Mouse (Mus musculus) heart, embryonic 11.5 days (tissue): Measurements from ENCODE around the gene Bri3. TPM values are rescaled to one million over a fixed set of nuclear protein-coding genes. Genes with fewer than 3 reads are reported as not detected.

ENCODE experiments used
- ATAC-seq: fragments of 200-750 bp; cut with Nextera tagmentation; replicated peaks from 2 replicates; pipeline ENCODE4 v1.8.0; 2017; ENCODE audit warnings: moderate library complexity; ENCODE audit not compliant: insufficient number of reproducible peaks, low FRiP score, low TSS enrichment
- H3K27ac ChIP-seq: fragments of 300-500 bp; sonication (generic); 2 replicates; pipeline ENCODE4 v1.5.1; 2014; ENCODE audit warnings: mild to moderate bottlenecking, low read depth, low read length
- H3K27me3 ChIP-seq: fragments of 300-500 bp; sonication (generic); 2 replicates; pipeline ENCODE4 v1.6.1; 2014; ENCODE audit warnings: mild to moderate bottlenecking, low read length, mixed read lengths; ENCODE audit not compliant: control insufficient read depth, insufficient read depth
- H3K36me3 ChIP-seq: fragments of 300-500 bp; sonication (generic); 2 replicates; pipeline ENCODE4 v1.6.1; 2014; ENCODE audit warnings: mild to moderate bottlenecking, low read length, moderate library complexity, mixed read lengths; ENCODE audit not compliant: control insufficient read depth, insufficient read depth
- H3K4me1 ChIP-seq: fragments of 300-500 bp; sonication (generic); 2 replicates; pipeline ENCODE4 v1.6.1; 2014; ENCODE audit warnings: low read length; ENCODE audit not compliant: control insufficient read depth, insufficient read depth
- H3K4me2 ChIP-seq: fragments of 300-500 bp; sonication (generic); 2 replicates; pipeline ENCODE4 v1.6.1; 2014; ENCODE audit warnings: mild to moderate bottlenecking, moderate library complexity
- H3K4me3 ChIP-seq: fragments of 300-500 bp; sonication (generic); 2 replicates; pipeline ENCODE4 v1.5.1; 2014; ENCODE audit warnings: low read depth, low read length
- H3K9ac ChIP-seq: fragments of 300-500 bp; sonication (generic); 2 replicates; pipeline ENCODE4 v1.6.1; 2014; ENCODE audit warnings: mild to moderate bottlenecking, low read depth, low read length, moderate library complexity
- H3K9me3 ChIP-seq: fragments of 300-500 bp; sonication (generic); replicated peaks from 2 replicates; pipeline ENCODE4 v1.6.1; 2016; ENCODE audit warnings: low read length; ENCODE audit not compliant: control insufficient read depth
- WGBS: fragments of 180-500 bp; shearing (Covaris S2); extraction: QIAGEN DNeasy Blood & Tissue Kit; methylation state at CpG from one replicate; pipeline ENCODE4 v1.1.7; 2014; ENCODE audit not compliant: insufficient replicate concordance; 5-methylcytosine and 5-hydroxymethylcytosine counted together
- polyA plus RNA-seq: library from polyadenylated mRNA; unstranded; fragments of >200 nt; fragmentation: Nextera tagmentation; extraction: Ambion mirVana; gene quantifications from 2 replicates; pipeline ENCODE4 v1.2.1, GENCODE M21; 2014

Bri3 gene
- polyA plus RNA-seq, 1 experiment from 2014 or later: 110 TPM

DNA sequence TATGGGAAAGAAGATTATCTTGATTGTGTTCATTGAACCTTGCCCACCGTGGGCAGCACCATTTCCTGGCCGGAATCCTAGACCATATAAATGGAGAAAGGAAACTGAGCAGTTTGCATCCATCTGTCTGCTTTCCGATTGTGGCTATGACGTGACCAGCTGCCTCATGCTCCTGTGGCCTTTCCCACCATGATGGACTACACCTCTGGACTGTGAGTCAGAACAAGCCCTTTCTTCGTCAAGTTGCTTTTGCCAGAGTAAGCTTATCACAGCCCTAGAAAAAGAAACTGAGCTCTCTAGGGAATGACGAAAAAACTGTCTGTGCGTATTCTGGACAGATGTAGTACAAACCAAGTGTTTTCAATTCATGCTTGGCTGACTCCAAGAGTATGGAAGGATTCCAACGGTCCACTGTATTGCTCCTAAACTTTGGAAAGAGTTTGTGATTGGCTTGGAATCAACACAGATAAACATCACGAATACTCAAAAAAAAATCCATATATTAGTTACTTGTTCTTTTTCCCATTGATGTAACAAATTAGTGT lies 124.5 kb downstream of the Bri3 start:
- WGBS: 81% methylated on average over 9 of the region's 9 CpGs
- no peak for ATAC-seq
- H3K36me3 ChIP-seq: no peaks in the 10 kb centered on the region
- peaks cover 3% of the 10 kb centered on the region for H3K4me1 ChIP-seq
- H3K4me2 ChIP-seq: no peak overlapping the region
- H3K27ac ChIP-seq: no peak overlapping the region
- no peaks in the 10 kb centered on the region for H3K9me3 ChIP-seq
- no peak overlapping the region for H3K4me3 ChIP-seq
- H3K9ac ChIP-seq: no peak overlapping the region
- no peaks in the 10 kb centered on the region for H3K27me3 ChIP-seq

DNA sequence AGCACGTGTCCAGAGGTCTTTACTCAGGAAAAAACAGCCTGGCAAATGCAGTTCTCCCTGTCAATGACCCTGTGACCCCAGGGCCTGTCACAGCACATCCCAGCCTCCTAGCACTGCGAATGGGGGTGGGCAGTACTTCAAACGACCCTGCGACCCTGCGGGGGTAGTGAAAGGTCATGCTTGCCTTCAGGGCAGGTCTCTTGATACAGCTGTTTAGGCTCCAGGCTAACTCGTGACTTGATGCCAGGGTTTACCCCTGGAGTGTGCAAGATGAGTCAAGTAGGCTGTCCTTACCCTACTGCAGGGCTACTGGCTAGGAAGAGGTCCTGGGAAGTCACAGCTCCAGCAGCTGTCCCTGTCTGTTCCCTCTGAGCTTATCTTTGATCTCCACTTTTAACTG lies 126.7 kb downstream of the Bri3 start:
- Histone ChIP-seq H3K9me3 (no peaks in the 10 kb centered on the region), H3K36me3 (no peaks in the 10 kb centered on the region), H3K4me3 (no peak overlapping the region), H3K27me3 (no peaks in the 10 kb centered on the region), H3K4me2 (no peak overlapping the region), H3K4me1 (peaks cover 3% of the 10 kb centered on the region), H3K9ac (no peak overlapping the region), H3K27ac (no peak overlapping the region)
- no peak for ATAC-seq
- WGBS: 10% methylated on average over 6 of the region's 6 CpGs

DNA sequence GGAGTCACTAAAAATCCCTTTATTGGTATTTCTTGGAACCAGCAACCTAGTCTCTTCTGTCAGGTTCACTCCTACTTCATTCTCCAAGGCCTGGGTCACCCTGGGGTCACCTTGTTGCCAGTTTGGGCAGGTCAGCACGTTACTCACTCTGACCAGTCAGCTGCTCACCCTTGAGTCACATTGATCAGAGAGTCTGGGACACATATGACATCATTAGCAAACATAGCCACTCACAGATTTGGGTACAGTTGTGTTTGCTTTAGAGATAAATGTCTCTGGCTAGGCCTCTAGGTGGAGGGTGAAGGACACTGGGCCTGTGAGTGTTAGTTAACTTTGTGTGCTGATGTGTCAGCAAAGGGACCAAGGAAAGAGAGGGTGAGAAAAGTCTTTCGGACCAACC lies 127.9 kb downstream of the Bri3 start:
- Histone ChIP-seq H3K27ac (no peak overlapping the region), H3K4me1 (peaks cover 3% of the 10 kb centered on the region), H3K36me3 (no peaks in the 10 kb centered on the region), H3K4me3 (no peak overlapping the region), H3K9ac (no peak overlapping the region), H3K27me3 (no peaks in the 10 kb centered on the region), H3K9me3 (no peaks in the 10 kb centered on the region), H3K4me2 (no peak overlapping the region)
- ATAC-seq: no peak
- WGBS: 24% methylated on average over 2 of the region's 2 CpGs

DNA sequence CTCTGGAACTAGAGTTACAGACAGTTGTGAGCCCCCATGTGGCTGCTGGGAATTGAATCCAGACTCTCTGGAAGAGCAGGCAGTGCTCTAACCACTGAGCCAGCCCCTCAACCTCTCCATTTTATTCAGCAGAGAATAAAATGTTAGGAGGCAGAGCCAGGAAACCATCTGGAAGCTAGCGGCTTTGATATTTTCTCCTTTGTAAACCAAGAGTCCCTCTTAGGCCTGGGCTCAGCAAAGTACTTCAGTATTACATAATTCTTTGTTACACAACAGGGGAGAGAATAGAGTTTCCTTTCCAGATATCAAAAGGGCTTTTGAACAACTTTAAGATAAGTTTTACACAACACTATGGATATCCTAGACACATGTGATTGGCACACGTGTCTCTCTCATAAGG lies 128.6 kb downstream of the Bri3 start:
- no peaks in the 10 kb centered on the region for H3K9me3 ChIP-seq
- H3K36me3 ChIP-seq: no peaks in the 10 kb centered on the region
- no peaks in the 10 kb centered on the region for H3K27me3 ChIP-seq
- H3K4me3 ChIP-seq: no peak overlapping the region
- no peak for ATAC-seq
- H3K4me1 ChIP-seq: peaks cover 3% of the 10 kb centered on the region
- no peak overlapping the region for H3K27ac ChIP-seq
- H3K4me2 ChIP-seq: no peak overlapping the region
- 69% methylated on average over 2 of the region's 2 CpGs for WGBS
- H3K9ac ChIP-seq: no peak overlapping the region

DNA sequence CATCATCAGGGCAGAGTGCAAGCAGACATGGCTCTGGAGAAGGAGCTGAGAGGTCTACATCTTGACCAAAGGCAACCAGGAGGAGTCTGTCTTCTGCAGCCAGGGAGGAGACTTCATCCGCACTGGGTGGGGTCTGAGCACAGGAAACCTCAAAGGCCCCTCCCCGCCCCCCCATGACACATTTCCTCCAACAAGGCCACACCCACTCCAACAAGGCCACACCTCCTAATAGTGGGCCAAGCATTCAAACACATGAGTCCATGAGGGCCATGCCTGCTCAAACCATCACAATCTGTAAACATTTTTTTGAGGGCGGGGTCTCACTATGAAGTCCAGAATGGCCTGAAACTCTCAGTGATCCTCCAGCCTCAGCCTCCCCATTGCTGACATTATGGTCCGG lies 135.2 kb downstream of the Bri3 start:
- Histone ChIP-seq H3K27ac (no peak overlapping the region), H3K9me3 (0 out of 2 replicates have a peak, but pooled peaks cover 2% of the 10 kb centered on the region), H3K4me3 (no peak overlapping the region), H3K27me3 (no peaks in the 10 kb centered on the region), H3K4me2 (no peak overlapping the region), H3K9ac (no peak overlapping the region), H3K36me3 (no peaks in the 10 kb centered on the region), H3K4me1 (no peaks in the 10 kb centered on the region)
- no peak for ATAC-seq
- 80% methylated on average over 4 of the region's 4 CpGs for WGBS

DNA sequence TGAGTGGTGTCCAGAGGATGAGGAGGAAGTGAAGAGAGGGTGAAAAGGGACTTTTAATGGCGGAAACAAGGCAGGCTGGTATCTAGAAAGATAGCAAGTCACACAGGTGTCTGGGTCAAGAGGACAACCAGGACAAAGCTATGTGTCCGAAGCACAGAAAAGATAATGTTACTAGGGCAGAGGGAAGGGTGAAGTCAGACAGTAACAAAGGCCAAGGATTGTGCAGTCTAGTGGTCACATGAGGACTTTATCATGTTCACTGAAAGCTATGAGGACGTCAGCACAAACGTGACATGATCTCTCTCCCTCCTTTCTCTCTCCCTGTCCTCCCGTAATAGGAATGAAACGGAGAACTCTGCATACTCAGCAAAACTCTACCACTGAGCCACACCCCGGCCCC lies 136.5 kb downstream of the Bri3 start:
- Histone ChIP-seq H3K9ac (no peak overlapping the region), H3K4me1 (no peaks in the 10 kb centered on the region), H3K27me3 (no peaks in the 10 kb centered on the region), H3K4me3 (no peak overlapping the region), H3K36me3 (no peaks in the 10 kb centered on the region), H3K27ac (no peak overlapping the region), H3K4me2 (no peak overlapping the region), H3K9me3 (0 out of 2 replicates have a peak, but pooled peaks cover 2% of the 10 kb centered on the region)
- WGBS: 66% methylated on average over 7 of the region's 7 CpGs
- no peak for ATAC-seq

DNA sequence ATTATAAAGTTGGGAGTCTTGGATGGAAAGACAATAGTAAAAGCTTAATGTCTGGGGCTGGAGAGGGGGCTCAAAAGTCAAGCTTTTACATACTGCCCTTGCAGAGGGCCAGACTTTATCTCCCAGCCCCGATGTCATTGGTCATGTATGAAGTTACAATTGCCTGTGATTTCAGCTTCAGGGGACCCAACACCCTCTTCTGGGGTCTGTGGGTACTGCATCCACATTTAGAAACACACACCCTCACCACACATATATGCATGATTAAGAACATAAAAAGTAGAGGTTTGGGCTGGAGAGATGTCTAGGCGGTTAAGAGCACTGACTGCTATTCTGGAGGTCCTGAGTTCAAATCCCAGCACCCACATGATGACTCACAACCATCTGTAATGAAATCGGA lies 137.5 kb downstream of the Bri3 start:
- H3K9me3 ChIP-seq: 0 out of 2 replicates have a peak, but pooled peaks cover 2% of the 10 kb centered on the region
- H3K4me1 ChIP-seq: no peaks in the 10 kb centered on the region
- H3K36me3 ChIP-seq: no peaks in the 10 kb centered on the region
- no peak overlapping the region for H3K9ac ChIP-seq
- no peak overlapping the region for H3K27ac ChIP-seq
- 71% methylated on average over 3 of the region's 3 CpGs for WGBS
- ATAC-seq: no peak
- H3K27me3 ChIP-seq: no peaks in the 10 kb centered on the region
- no peak overlapping the region for H3K4me3 ChIP-seq
- H3K4me2 ChIP-seq: no peak overlapping the region

DNA sequence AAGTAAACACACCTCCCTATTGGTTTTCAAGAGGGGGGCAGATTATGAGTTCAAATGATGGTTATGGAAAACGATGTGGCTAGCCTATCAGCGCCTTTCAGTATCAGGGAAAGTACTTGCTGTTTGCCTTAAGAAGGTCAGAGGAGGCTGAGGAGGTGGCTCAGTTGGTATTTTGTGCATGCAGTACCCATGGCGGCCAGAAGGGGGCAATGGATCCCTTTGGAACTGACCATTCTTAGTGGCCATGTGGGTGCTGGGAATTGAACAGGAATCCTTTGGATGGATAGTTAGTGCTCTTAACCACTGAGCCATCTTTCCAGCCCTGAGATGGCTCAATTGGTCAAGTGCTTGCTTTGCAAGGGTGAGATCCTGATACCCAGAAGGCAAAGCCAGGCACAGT lies 139.7 kb downstream of the Bri3 start:
- ATAC-seq: no peak
- 62% methylated on average over 3 of the region's 3 CpGs for WGBS

DNA sequence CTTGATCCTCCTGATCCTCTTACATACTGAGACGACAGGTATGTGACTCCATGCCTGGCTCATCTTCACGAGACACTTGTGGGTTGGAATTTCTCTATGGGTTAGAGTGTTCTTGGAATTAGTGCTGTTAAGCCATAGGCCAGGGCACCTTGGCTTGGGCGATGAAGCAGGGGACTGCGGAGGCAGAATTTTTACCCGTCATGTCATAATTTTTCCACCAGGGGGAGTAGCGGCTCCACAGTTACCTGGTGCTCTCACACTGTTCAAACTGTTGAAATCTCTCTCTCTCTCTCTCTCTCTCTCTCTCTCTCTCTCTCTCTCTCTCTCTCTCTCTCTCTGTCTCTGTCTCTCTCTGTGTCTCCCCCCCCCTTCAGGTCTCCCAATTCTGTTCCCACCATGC lies 143.6 kb downstream of the Bri3 start:
- Histone ChIP-seq H3K9ac (no peak overlapping the region), H3K27ac (no peak overlapping the region), H3K9me3 (0 out of 2 replicates have a peak, but pooled peaks cover 2% of the 10 kb centered on the region), H3K27me3 (no peaks in the 10 kb centered on the region), H3K36me3 (no peaks in the 10 kb centered on the region), H3K4me2 (no peak overlapping the region), H3K4me1 (no peaks in the 10 kb centered on the region), H3K4me3 (no peak overlapping the region)
- ATAC-seq: no peak
- WGBS: 7% methylated on average over 6 of the region's 6 CpGs

More for the DNA sequence above, 139.7 kb downstream of the Bri3 start:
- Histone ChIP-seq H3K4me1 (no peaks in the 10 kb centered on the region), H3K9ac (no peak overlapping the region), H3K9me3 (0 out of 2 replicates have a peak, but pooled peaks cover 2% of the 10 kb centered on the region), H3K36me3 (no peaks in the 10 kb centered on the region), H3K27ac (no peak overlapping the region), H3K27me3 (no peaks in the 10 kb centered on the region), H3K4me3 (no peak overlapping the region), H3K4me2 (no peak overlapping the region)
